Mouse (Mus musculus) G1E (cell line): ENCODE measurements around the gene Rimklb. TPM values are rescaled to one million over a fixed set of nuclear protein-coding genes. Genes with fewer than 3 reads are reported as not detected.

Experiments
- ATAC-seq: 2 replicates; pipeline ENCODE4 v1.8.0; 2016; ENCODE audit warnings: mild to moderate bottlenecking; ENCODE audit not compliant: insufficient number of reproducible peaks, poor library complexity, low FRiP score, severe bottlenecking; ENCODE audit errors: extremely low read depth
- DNase-seq: peaks from one replicate; pipeline ENCODE4 v3.0.0; 2012; ENCODE audit warnings: low spot score
- H3K27me3 ChIP-seq: 2 replicates; pipeline ENCODE4 v1.6.1; 2012; ENCODE audit warnings: mild to moderate bottlenecking, low read length, inconsistent platforms; ENCODE audit not compliant: insufficient read depth
- H3K36me3 ChIP-seq: replicated peaks from 2 replicates; pipeline ENCODE3; 2012; ENCODE audit warnings: mild to moderate bottlenecking, inconsistent platforms
- H3K4me1 ChIP-seq: 2 replicates; pipeline ENCODE4 v1.6.1; 2012; ENCODE audit warnings: low read depth, low read length, inconsistent platforms, mixed read lengths; ENCODE audit not compliant: insufficient read depth
- H3K4me3 ChIP-seq: 2 replicates; pipeline ENCODE4 v1.5.1; 2012; ENCODE audit warnings: low read depth, mild to moderate bottlenecking, inconsistent platforms, low read length, moderate library complexity, mixed read lengths
- H3K9me3 ChIP-seq: replicated peaks from 2 replicates; pipeline ENCODE4 v1.6.1; 2012; ENCODE audit warnings: inconsistent platforms
- CTCF ChIP-seq: IDR thresholded peaks from 2 replicates; pipeline ENCODE4 v1.5.1; 2012; ENCODE audit warnings: low read depth, low read length, inconsistent platforms, mixed read lengths
- GATA1 ChIP-seq: IDR thresholded peaks from 2 replicates; pipeline ENCODE4 v1.6.1; 2012; ENCODE audit warnings: borderline replicate concordance, low read length, inconsistent platforms, mixed read lengths
- GATA2 ChIP-seq: IDR thresholded peaks from 2 replicates; pipeline ENCODE4 v1.6.1; 2012; ENCODE audit warnings: low read depth, low read length, inconsistent platforms, borderline replicate concordance
- POLR2AphosphoS5 ChIP-seq: IDR thresholded peaks from 2 replicates; pipeline ENCODE4 v1.6.1; 2012; ENCODE audit warnings: low read depth, low read length, inconsistent platforms; ENCODE audit not compliant: insufficient replicate concordance
- TAL1 ChIP-seq: conservative IDR thresholded peaks from 2 replicates; pipeline ENCODE4 v1.6.1; 2012; ENCODE audit warnings: low read depth, low read length, inconsistent platforms, mixed read lengths
- polyA plus RNA-seq: library from polyadenylated mRNA; stranded (reverse); fragments of >175 nt; gene quantifications from 2 replicates; pipeline ENCODE4 v1.2.3, GENCODE M21; 2012
- total RNA-seq, 2 experiments: library from RNA; stranded (forward) in 1 of 2; stranded (reverse) in 1 of 2; fragments of 200-1000 nt in 1 of 2; fragments of >200 nt in 1 of 2; fragmentation: Nextera tagmentation in 1 of 2; gene quantifications; 2 replicates each; pipeline ENCODE4 v1.2.3; 2014 to 2017

The Rimklb gene
- total and polyA plus RNA-seq, 3 experiments = 0.01 to 0.05 TPM; not detected in 1

- no peak for TF ChIP-seq CTCF
- TF ChIP-seq GATA2 = no peak
- TF ChIP-seq TAL1 = no peak
- TF ChIP-seq POLR2AphosphoS5 = no peak
- TF ChIP-seq GATA1 = no peak
- ATAC-seq = no peak
Measured at GRCm38 (mm10) chr6:122508494-122508893, 9.9 kb upstream of the Rimklb start.

DNA sequence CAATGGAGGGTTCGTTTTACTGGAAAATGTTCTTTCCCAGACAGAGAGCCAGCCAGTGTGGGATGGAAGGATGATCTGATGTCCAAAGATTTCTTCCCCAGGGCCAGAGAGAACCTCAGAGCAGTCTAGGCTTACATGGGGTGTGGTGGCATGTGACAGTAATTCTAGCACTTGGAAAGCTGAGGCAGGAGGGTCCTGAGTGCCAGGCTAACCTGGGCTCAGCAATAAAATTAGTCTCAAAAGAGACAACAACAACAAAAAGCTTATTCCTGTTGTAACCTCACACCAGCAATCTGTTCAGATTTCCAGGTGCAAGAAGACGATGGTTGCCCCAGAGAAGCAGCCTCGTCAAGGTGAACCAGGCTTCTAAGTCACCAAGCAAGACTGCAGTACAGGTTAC, 7.0 kb upstream of the Rimklb start, which contains the start of gene Mfap5:
Gene Mfap5 (plus strand): TSS at position 301 of the 400 bp plus-strand sequence.
- peaks cover 10% of the 10 kb centered on the region; the same call in 1 of the 2 replicates for H3K27me3 ChIP-seq
- ATAC-seq = no peak
- TF ChIP-seq CTCF (no peak), GATA2 (no peak), POLR2AphosphoS5 (no peak), TAL1 (no peak), GATA1 (no peak)
- no peaks in the 10 kb centered on the region for H3K4me1 ChIP-seq
- H3K9me3 ChIP-seq = no peaks in the 10 kb centered on the region
- H3K4me3 ChIP-seq = no peak within 1 kb of the TSS
- H3K36me3 ChIP-seq = no peaks in the 10 kb centered on the region
- no peak for DNase-seq

More at GRCm38 (mm10) chr6:122508494-122508893, 9.9 kb upstream of the Rimklb start:
- Histone ChIP-seq H3K4me3 (no peak overlapping the region), H3K9me3 (no peaks in the 10 kb centered on the region), H3K4me1 (no peaks in the 10 kb centered on the region), H3K36me3 (no peaks in the 10 kb centered on the region), H3K27me3 (peaks cover 7% of the 10 kb centered on the region; the same call in 1 of the 2 replicates)
- DNase-seq = no peak

DNA sequence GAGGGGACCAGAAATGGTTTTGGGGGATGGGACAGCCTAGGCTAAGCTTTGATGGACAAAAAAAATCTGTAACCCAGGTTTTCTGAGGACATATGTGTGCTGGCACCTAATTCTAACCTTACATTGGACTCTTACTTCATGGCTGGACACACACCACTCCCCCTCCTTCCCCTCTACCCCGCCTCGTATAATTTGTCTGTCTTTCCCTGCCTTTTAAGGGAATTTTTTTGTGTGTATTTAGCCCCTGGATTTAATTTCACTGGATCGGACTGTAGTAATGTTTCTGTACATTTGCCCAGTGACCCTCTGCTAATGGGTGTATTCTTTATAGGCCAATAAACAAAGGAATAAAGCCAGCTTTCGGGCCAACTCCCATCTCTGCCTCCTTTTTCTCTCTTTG, 6.5 kb upstream of the Rimklb start:
- DNase-seq (no peak), ATAC-seq (no peak)
- no peak for TF ChIP-seq CTCF
- TF ChIP-seq TAL1 = no peak
- TF ChIP-seq GATA1 = no peak
- no peak for TF ChIP-seq POLR2AphosphoS5
- no peak for TF ChIP-seq GATA2
- H3K27me3 ChIP-seq = peaks cover 10% of the 10 kb centered on the region; the same call in 1 of the 2 replicates
- H3K9me3 ChIP-seq = no peaks in the 10 kb centered on the region
- no peaks in the 10 kb centered on the region for H3K4me1 ChIP-seq
- H3K36me3 ChIP-seq = no peaks in the 10 kb centered on the region
- no peak overlapping the region for H3K4me3 ChIP-seq

DNA sequence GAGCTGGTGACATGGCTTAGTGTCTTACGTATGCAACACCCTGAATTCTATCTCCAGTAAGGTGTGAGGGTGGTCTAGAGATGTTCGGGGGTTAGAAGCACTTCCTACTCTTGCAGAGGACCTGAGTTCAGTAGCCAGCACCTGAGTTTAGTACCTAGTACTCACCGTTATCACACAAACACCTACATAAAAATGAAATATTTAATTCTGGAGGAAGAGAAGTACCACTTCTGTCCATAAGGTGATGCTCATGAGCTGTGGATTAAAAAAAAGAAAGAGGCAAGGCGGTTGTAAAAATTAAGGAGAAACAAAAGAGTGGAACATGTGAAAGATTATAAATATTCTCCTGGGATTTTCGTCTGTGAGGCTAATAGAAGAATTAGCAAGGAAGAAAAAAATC, 2.1 kb downstream of the Rimklb start:
- no peak for DNase-seq
- TF ChIP-seq CTCF (peak; percentile 29), TAL1 (no peak)
- Histone ChIP-seq H3K36me3 (no peaks in the 10 kb centered on the region), H3K4me3 (no peak overlapping the region), H3K9me3 (no peaks in the 10 kb centered on the region), H3K4me1 (peaks cover 7% of the 10 kb centered on the region), H3K27me3 (peaks cover 64% of the 10 kb centered on the region)
- ATAC-seq = no peak

GRCm38 (mm10) chr6:122495082-122495881, 3.3 kb downstream of the Rimklb start:
- TF ChIP-seq POLR2AphosphoS5 = no peak
- TF ChIP-seq GATA1 = no peak
- no peak for TF ChIP-seq CTCF
- no peak for TF ChIP-seq GATA2
- TF ChIP-seq TAL1 = no peak
- DNase-seq (no peak), ATAC-seq (no peak)
- H3K27me3 ChIP-seq = peaks cover 63% of the 10 kb centered on the region
- peaks cover 14% of the 10 kb centered on the region for H3K4me1 ChIP-seq
- no peaks in the 10 kb centered on the region for H3K36me3 ChIP-seq
- no peak overlapping the region for H3K4me3 ChIP-seq
- no peaks in the 10 kb centered on the region for H3K9me3 ChIP-seq

DNA sequence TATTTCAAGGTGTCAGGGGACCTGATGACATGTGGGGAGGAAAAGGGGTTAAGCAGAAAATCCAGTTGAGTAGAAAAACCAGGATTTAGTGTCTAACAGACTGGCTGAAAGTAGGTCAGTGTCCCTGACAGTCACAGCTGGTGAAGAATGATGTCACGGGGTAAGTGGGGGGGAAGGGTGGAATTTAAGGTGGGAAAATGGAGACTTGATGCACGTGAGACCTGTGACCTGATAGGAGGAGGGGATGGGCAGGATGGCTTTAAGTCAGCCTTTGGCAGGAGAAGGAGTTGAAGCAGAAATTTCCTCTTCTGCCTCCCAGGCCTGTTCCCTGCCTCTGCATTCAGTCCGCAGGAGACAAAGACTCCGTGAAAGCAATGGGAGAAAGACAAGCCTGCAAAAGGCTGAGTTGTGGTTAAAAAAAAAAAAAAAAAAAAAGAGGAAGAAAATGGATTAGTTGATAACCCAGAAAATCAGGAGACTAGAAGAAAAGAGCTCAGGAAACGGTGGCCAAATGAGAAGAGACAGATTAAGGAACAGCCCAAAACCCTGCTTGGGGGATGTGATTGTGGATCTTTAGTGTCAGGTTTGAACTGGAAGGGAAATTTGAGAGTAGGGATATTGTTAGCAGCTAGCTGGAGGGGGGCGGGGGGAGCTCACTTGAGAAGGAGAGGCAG, 4.6 kb downstream of the Rimklb start:
- no peaks in the 10 kb centered on the region for H3K9me3 ChIP-seq
- no peak overlapping the region for H3K4me3 ChIP-seq
- no peaks in the 10 kb centered on the region for H3K36me3 ChIP-seq
- peaks cover 14% of the 10 kb centered on the region for H3K4me1 ChIP-seq
- DNase-seq (no peak), ATAC-seq (no peak)
- peaks cover 61% of the 10 kb centered on the region for H3K27me3 ChIP-seq
- TF ChIP-seq CTCF (no peak), GATA1 (no peak), GATA2 (no peak), TAL1 (no peak), POLR2AphosphoS5 (no peak)
